Mouse (Mus musculus) heart, postnatal 36 days (tissue): ENCODE measurements at regions not wholly inside any gene's neighbourhood (a gene's known extent, or its start where the extent isn't known, plus 50 kb on each side); places are given as distances from the start of the nearest gene placed in this dataset.

ENCODE experiments used
- DNase-seq, 2 experiments: peaks; one replicate each; pipeline ENCODE4 v3.0.0; 2021 to 2022
- intact Hi-C: fragments of 180-260 bp; cut with DNase I; formaldehyde crosslinking; loops from one replicate; pipeline ENCODE4 v1.15.1; 2025

- no peak for DNase-seq
- intact Hi-C loops, result loop anchor here (5.0 to 10.0 kb wide), 3 partner anchors 219 to 747 kb away; no protein-coding TSS in a partner anchor
These were observed 163.7 kb downstream of the Kcna5 start for GRCm38 (mm10) chr6:126371489-126371888.

GRCm38 (mm10) chr6:126365495-126365894, 169.7 kb downstream of the Kcna5 start:
- intact Hi-C loops, result no loop called here
- DNase-seq, result no peak

GRCm38 (mm10) chr6:126362331-126362730, 172.9 kb downstream of the Kcna5 start:
- intact Hi-C loops, result no loop called here
- DNase-seq, result no peak

DNA sequence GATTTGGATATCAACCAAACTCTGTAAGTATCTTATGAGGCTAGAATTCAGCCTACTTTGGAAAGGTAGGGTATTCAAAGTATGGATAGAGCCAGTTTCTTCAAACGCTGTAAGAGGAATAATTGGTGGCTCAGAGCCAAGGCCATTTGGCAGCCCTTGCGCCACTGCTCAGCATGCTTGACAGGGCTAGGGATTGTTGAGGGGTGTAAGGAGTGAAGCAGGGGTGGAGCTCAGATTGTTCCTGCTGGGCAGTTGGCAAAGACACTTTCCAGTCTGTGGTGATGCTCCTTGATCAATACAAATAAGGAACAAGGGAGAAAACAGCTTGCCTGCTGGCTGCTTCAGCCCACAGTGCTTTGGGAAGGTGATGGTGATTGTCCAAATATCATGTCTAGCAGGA, 181.9 kb downstream of the Kcna5 start:
- DNase-seq, result no peak
- intact Hi-C loops, result no loop called here

- intact Hi-C loops, result no loop called here
- DNase-seq, result no peak
These were observed 183.8 kb upstream of the Ntf3 start for GRCm38 (mm10) chr6:126350476-126350875.

- intact Hi-C loops, result no loop called here
- no peak for DNase-seq
These were observed 183.2 kb upstream of the Ntf3 start for GRCm38 (mm10) chr6:126349905-126350304.

DNA sequence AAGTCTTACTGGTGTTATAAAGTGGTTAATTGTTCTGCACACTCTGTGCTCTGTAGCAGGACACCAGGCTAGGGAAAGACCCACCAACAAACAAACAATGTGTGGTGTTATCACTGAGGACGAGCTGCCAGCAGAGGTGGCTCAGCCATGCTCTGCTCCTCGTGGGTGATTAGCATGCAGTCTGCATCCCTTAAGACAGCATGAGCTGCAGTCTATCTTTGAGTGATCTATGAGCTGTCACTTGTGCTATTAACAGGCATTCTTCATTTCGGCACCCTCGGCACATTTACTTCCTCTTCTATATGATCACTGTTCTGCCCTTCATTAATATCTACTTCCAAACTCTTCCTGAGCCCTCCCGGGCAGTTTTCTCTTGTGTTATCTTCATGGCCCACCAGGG, 178.5 kb upstream of the Ntf3 start:
- DNase-seq, result no peak
- intact Hi-C loops, result no loop called here

DNA sequence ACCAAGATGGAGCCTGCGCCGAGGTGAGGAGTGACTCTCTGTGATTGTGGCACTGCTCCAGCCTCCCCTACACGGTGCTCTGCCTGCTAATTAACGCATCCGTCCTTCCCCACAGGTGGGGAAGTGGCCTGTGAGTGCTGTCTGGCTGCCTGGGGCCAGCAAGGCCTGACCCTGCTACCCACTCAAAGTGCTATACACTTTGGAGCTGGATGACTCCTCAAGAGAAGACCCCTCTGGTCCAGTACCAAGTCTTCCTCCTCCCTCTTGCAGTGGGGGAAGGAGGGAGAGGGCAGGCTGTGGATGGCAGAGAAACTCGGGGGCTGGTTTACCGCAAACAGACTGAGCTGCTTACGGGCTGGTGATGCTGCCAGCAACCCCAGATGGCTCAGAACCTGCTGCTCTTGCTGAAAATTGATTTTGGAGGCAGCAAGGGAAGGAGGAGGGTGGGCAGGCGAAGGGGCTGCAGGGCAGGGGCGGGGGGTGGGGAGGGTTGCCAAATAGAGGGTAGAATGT, 173.4 kb upstream of the Ntf3 start:
- no peak for DNase-seq
- intact Hi-C loops, result no loop called here

GRCm38 (mm10) chr6:126337711-126338110, 171.0 kb upstream of the Ntf3 start:
- intact Hi-C loops, result no loop called here
- DNase-seq, result no peak

DNA sequence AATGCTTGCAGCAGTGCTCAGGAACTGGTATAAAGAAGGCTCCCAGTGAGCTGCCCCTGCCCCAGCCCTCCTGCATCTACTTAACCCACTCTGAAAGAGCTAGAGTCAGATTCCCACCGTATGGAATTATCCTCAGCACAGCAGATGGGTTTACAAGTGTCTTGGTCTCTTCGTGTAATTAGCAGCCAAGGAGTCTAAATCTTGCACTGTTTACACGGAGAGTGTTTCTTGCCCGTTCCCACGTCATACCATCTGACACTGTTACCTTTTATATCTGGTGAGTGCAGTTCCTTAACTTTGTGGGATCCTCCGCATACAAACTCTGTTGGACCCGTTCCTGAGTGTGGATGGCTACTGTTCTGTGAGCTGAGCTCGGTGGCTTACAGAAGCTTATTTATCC, 167.5 kb upstream of the Ntf3 start:
- DNase-seq, result no peak
- intact Hi-C loops, result no loop called here

DNA sequence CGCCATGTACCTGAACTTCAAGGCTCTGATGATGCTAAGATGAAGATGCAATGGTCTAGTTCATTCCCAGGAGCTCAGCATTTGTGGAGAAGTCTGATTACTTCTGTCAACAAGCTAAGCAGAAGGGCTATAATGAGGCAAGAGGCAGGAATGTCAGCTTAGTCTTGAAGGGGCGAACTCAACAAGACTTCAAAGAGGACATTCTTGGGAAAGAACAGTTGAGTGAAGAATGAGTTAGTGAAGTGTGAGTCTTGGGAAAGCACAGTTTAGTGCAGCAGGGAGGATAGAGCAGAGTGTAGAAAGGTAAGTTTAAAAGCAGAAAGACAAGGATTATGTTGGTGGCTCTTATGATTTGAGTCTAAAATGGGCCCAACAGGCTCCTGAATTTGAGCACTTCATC, 160.5 kb upstream of the Ntf3 start:
- intact Hi-C loops, result no loop called here
- DNase-seq, result no peak

GRCm38 (mm10) chr6:126318523-126318922, 151.8 kb upstream of the Ntf3 start:
- intact Hi-C loops, result no loop called here
- DNase-seq, result no peak

DNA sequence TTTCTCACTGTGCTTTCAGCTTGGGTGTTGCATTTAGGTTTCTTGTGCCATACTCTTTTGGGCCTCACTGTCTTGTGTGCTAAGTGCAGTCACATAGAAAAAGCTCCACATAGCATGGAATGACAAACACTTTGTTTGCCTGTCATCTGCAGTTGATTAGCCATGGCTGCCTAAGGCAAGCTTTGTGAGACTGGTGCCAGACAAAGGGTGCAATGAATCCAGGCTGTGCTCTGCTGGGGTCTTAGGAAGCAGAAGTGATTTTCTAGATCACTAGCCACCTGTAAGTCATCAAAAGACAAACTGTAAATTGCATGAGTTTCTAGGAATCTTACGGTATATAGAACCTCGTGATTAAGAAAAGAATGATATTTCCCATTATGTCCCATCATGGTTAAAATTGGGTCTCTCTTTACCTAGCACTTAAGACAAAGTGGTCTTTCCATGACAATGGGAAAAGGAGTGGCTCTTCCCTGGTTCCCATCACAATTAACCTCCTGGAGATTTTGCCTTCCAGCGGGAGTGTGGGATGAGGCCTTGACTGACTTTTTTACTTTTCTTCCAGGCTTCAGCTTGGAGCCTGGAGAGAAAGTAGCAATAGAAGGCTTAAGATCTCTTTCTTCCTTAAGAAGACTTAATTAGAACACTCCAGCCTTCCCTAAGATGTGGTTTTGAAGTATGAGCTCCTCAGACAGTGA, 144.2 kb upstream of the Ntf3 start:
- intact Hi-C loops, result no loop called here
- DNase-seq, result no peak

- intact Hi-C loops, result no loop called here
These were observed 136.4 kb upstream of the Ntf3 start for GRCm38 (mm10) chr6:126303086-126303485.

GRCm38 (mm10) chr6:126291581-126291980, 124.9 kb upstream of the Ntf3 start:
- intact Hi-C loops, result no loop called here
- DNase-seq, result no peak

More at GRCm38 (mm10) chr6:126303086-126303485, 136.4 kb upstream of the Ntf3 start:
- DNase-seq, result no peak

GRCm38 (mm10) chr6:126287166-126287565, 120.5 kb upstream of the Ntf3 start:
- no peak for DNase-seq
- intact Hi-C loops, result no loop called here

DNA sequence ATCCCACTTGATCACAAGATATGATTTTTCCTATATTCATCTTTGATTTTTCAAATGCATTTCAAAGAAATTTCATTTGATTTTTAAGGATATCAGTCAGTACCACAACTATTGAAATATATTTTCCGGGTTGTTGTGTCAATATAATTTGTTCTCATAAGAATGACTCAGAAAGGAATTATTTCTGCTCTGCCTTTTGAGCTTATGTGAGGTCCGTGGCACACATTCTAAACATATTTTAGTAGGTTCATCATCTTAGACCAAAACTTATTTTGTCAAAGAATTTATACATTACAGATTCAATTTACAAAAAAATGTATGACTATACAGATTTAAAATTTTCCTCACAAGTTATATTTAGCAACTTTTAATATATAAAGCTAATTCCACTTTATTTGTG, 119.5 kb upstream of the Ntf3 start:
- intact Hi-C loops, result no loop called here

DNA sequence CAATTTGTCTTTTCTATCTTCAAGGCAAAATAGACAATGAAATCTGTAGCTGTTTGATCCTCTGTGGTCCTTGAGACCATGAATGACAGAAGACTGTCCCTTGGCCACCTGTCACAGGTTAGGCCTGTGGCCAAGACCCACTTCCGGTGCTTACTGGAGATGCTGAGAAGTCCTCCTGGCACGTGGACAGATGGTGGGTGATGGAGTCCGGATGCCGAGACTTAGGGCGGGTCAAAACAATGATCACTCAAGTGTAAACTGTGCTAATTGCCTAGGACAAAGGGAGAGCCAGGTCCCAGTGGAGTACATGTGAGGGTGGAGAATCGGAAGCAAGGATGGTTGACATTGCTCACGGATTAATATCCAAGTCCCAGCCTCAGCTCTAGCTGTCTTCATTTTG, 117.7 kb upstream of the Ntf3 start:
- intact Hi-C loops, result no loop called here
- no peak for DNase-seq

More for the DNA sequence above, 119.5 kb upstream of the Ntf3 start:
- no peak for DNase-seq

GRCm38 (mm10) chr6:126280352-126280751, 113.6 kb upstream of the Ntf3 start:
- intact Hi-C loops, result no loop called here

GRCm38 (mm10) chr6:126245986-126246385, 79.3 kb upstream of the Ntf3 start:
- DNase-seq, result no peak
- intact Hi-C loops, result no loop called here

More at GRCm38 (mm10) chr6:126280352-126280751, 113.6 kb upstream of the Ntf3 start:
- DNase-seq, result no peak

DNA sequence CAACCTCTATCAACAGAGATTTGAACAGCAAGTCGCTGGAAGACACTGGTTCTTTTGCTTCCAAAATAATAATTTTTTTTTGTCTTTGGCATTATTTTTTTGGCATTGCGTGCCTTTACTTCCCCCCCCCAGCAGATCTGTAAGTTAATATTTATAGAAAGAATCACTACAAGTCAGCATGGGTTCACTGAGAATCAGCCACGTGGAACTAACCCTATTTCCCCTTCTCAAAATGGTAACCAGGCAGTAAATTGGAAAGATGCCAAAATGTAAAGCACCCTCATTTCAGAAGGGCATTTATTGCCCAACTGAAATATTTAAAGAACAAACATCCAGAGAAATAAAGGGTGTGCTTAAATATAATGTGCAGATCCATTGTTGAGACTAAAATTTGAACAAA, 78.7 kb upstream of the Ntf3 start:
- DNase-seq, result no peak
- intact Hi-C loops, result no loop called here

DNA sequence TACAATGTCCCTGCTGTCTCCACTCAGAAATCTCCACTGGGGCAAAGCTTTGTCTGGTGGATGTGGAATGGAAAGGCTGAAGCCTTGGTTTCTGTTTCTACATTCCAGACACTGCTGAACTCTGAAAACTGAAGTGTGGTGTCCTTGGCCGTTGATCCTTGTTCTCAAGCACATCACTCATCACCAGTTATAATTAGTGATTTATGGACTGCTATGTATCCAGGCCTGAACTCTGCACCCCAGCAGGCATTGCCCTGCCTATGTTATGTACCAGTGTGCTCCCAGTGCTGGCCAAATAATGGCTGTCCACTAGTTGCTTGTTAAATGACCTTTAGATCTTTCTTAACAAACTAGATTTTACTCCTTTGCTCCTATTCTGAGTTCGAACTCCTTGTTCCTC, 75.6 kb upstream of the Ntf3 start:
- intact Hi-C loops, result no loop called here
- no peak for DNase-seq

- no peak for DNase-seq
- intact Hi-C loops, result no loop called here
These were observed 73.5 kb upstream of the Ntf3 start for GRCm38 (mm10) chr6:126240256-126240655.
